Mouse (Mus musculus): ENCODE measurements around the gene Igfbp1.

GRCm38 (mm10) chr11:7158196-7158595 is 39.4 kb upstream of the Igfbp1 start:
- no peak for TF ChIP-seq CTCF (IDR thresholded peaks at IDR 0.05; ENCODE audit: borderline replicate concordance, insufficient read depth, low read depth, low read length)
- no peak for TF ChIP-seq POLR2A (IDR thresholded peaks at IDR 0.05; ENCODE audit: borderline replicate concordance, insufficient read depth, low read length)
